Mouse (Mus musculus) stomach, postnatal 0 days (tissue): ENCODE measurements around the gene Hist1h3b.

ENCODE experiments used
- CTCF ChIP-seq: IDR thresholded peaks from 2 replicates; pipeline ENCODE4 v1.5.1; 2016; ENCODE audit warnings: antibody characterized with exemption, low read depth, mild to moderate bottlenecking, moderate library complexity
- EP300 ChIP-seq: optimal IDR thresholded peaks from 2 replicates; pipeline ENCODE3; 2016; ENCODE audit warnings: antibody characterized with exemption

DNA sequence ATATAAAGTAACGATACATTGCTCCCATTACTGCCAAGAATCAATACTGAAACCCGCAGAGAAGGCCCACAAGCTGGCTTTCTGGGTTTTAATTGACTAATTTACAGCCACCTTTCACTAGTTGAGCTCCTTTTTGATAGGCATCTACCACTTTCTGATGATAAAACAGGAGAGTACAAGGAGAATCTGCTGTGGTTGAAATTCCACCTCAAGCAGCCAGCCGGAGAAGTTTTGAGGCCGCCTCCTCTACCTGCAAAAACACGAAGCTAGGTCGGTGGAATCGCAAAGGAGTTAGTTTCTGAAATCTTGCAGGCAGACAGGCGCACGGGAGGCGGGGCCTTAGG lies 11.1 kb downstream of the Hist1h3b start:
- TF ChIP-seq CTCF: no peak
- TF ChIP-seq EP300: no peak
